Mouse (Mus musculus) heart, embryonic 10.5 days (tissue): ENCODE measurements around the gene Anp32e. TPM values are rescaled to one million over a fixed set of nuclear protein-coding genes. Genes with fewer than 3 reads are reported as not detected.
A peak's percentile ranks its signal among the peaks of the same experiment; 100 is the strongest.
"Not testable (repeated sequence)": the region's sequence is repeated elsewhere in the genome, so short reads cannot be mapped to it uniquely, and the experiment has no call there.

ENCODE experiments used
- DNase-seq: peaks from one replicate; pipeline ENCODE4 v3.0.0-alpha.2; 2017; ENCODE audit warnings: low spot score
- H3K27ac ChIP-seq: fragments of 300-500 bp; sonication (generic); 2 replicates; pipeline ENCODE4 v1.5.1; 2016; ENCODE audit warnings: mild to moderate bottlenecking
- H3K27me3 ChIP-seq: fragments of 300-500 bp; sonication (generic); 2 replicates; pipeline ENCODE4 v1.6.1; 2016; ENCODE audit warnings: mild to moderate bottlenecking; ENCODE audit not compliant: poor library complexity, insufficient read depth, severe bottlenecking
- H3K36me3 ChIP-seq: fragments of 300-500 bp; sonication (generic); 2 replicates; pipeline ENCODE4 v1.6.1; 2016; ENCODE audit warnings: mild to moderate bottlenecking, moderate library complexity
- H3K4me1 ChIP-seq: fragments of 300-500 bp; sonication (generic); 2 replicates; pipeline ENCODE4 v1.6.1; 2016; ENCODE audit warnings: mild to moderate bottlenecking
- H3K4me3 ChIP-seq: fragments of 300-500 bp; sonication (generic); 2 replicates; pipeline ENCODE4 v1.5.1; 2016; ENCODE audit warnings: mild to moderate bottlenecking, moderate library complexity
- H3K9me3 ChIP-seq: fragments of 300-500 bp; sonication (generic); 2 replicates; pipeline ENCODE4 v1.6.1; 2016; ENCODE audit warnings: mild to moderate bottlenecking, moderate library complexity
- WGBS: fragments of 180-500 bp; shearing (Covaris S2); methylation state at CpG from one replicate; pipeline ENCODE4 v1.1.7; 2016; 5-methylcytosine and 5-hydroxymethylcytosine counted together
- polyA plus RNA-seq: library from polyadenylated mRNA; unstranded; fragments of >200 nt; fragmentation: Nextera tagmentation; extraction: Ambion mirVana; gene quantifications from 2 replicates; pipeline ENCODE4 v1.2.1, GENCODE M21; 2016

Gene Anp32e
- polyA plus RNA-seq, 1 experiment from 2014 or later: 209 TPM

- Histone ChIP-seq H3K4me3 (no peak overlapping the region), H3K27me3 (no peaks in the 10 kb centered on the region), H3K27ac (no peak overlapping the region), H3K9me3 (no peaks in the 10 kb centered on the region), H3K36me3 (no peaks in the 10 kb centered on the region), H3K4me1 (peaks cover 41% of the 10 kb centered on the region)
- DNase-seq: no peak
- 43% methylated on average over 4 of the region's 4 CpGs for WGBS
Measured at GRCm38 (mm10) chr3:95907613-95908012, 21.4 kb upstream of the Anp32e start.

DNA sequence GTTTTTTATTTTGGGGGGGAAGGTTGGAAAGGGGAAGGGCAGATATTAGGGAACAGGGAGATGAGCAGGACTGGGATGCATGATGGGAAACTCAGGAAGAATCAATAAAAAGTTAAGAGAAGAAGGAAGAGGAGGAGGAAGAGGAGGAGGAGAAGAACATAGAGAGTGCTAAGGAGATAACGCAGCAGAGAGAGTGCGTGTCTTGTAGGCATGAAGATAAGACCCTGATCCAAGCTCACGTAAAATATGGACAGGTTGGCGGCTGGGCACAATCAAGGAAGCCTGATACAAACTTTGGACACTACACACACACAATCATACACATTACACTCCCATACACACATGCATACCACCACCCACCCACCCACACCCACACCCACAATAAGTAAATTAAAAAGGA is 14.3 kb upstream of the Anp32e start:
- no peak overlapping the region for H3K27ac ChIP-seq
- no peaks in the 10 kb centered on the region for H3K9me3 ChIP-seq
- no peaks in the 10 kb centered on the region for H3K27me3 ChIP-seq
- H3K4me1 ChIP-seq: no peaks in the 10 kb centered on the region
- no peak for DNase-seq
- no peaks in the 10 kb centered on the region for H3K36me3 ChIP-seq
- no peak overlapping the region for H3K4me3 ChIP-seq
- 76% methylated on average over 4 of the region's 4 CpGs for WGBS

DNA sequence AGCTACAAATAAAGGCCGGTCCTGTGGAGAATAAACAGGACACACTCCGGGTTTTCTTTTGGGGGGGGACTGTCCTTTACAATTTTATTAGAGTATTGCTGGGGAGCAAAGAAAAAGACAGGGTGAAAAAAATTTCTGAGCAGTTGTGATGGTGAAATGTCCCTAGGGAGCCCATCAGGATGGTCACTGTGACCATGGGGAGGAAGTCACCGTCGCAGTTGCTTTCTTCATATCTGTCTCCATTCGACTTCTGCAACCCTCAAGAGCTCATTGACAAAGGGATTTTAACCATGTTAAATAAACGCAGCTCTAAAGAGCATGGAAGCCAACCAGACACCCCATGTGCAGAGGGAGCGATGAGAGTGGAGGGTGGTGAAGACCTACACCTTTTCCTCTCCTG is 12.3 kb upstream of the Anp32e start:
- WGBS: 65% methylated on average over 7 of the region's 7 CpGs
- Histone ChIP-seq H3K27ac (no peak overlapping the region), H3K9me3 (no peaks in the 10 kb centered on the region), H3K27me3 (no peaks in the 10 kb centered on the region), H3K4me1 (peaks cover 10% of the 10 kb centered on the region), H3K36me3 (no peaks in the 10 kb centered on the region), H3K4me3 (no peak overlapping the region)
- DNase-seq: no peak

DNA sequence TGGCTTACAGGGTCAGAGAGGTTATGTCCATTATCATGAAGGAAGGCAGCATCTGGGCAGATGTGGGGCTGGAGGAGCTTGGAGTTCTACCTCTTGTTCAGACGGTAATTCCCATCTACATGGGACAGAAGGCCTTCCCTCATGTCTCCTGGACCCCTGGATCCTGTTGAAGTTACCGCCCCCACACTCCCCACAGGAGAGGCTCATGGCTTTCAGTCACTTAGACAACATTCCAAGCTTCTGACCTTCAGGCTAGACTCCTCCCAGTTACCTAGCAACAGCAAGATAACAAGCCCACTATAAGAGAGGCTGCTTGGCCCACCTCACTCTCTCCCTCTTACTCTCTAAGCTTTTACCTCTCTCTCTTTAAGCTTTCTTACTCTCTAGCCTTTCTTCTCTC is 8.5 kb upstream of the Anp32e start:
- 56% methylated on average over 2 of the region's 2 CpGs for WGBS
- not testable (repeated sequence) for H3K4me3 ChIP-seq, DNase-seq

GRCm38 (mm10) chr3:95923429-95923828 is 5.6 kb upstream of the Anp32e start:
- not testable (repeated sequence) for H3K27me3 ChIP-seq, H3K9me3 ChIP-seq, H3K27ac ChIP-seq, DNase-seq, H3K36me3 ChIP-seq, H3K4me3 ChIP-seq
- peaks cover 10% of the 10 kb centered on the region for H3K4me1 ChIP-seq
- 89% methylated on average over 7 of the region's 7 CpGs for WGBS

More for the DNA sequence above, 8.5 kb upstream of the Anp32e start:
- not testable (repeated sequence) for H3K27ac ChIP-seq, H3K27me3 ChIP-seq, H3K36me3 ChIP-seq, H3K9me3 ChIP-seq
- H3K4me1 ChIP-seq: peaks cover 10% of the 10 kb centered on the region

GRCm38 (mm10) chr3:95924185-95924584 is 4.9 kb upstream of the Anp32e start:
- H3K36me3 ChIP-seq: no peaks in the 10 kb centered on the region
- H3K4me1 ChIP-seq: peaks cover 10% of the 10 kb centered on the region
- H3K4me3 ChIP-seq: no peak overlapping the region
- H3K27me3 ChIP-seq: no peaks in the 10 kb centered on the region
- WGBS: 63% methylated on average over 4 of the region's 4 CpGs
- no peak overlapping the region for H3K27ac ChIP-seq
- H3K9me3 ChIP-seq: no peaks in the 10 kb centered on the region
- no peak for DNase-seq

- Histone ChIP-seq H3K27me3 (no peaks in the 10 kb centered on the region), H3K4me3 (no peak overlapping the region), H3K36me3 (no peaks in the 10 kb centered on the region), H3K4me1 (peaks cover 10% of the 10 kb centered on the region), H3K9me3 (no peaks in the 10 kb centered on the region), H3K27ac (no peak overlapping the region)
- DNase-seq: no peak
- WGBS: 83% methylated on average over 5 of the region's 5 CpGs
Measured at GRCm38 (mm10) chr3:95925087-95925486, 4.0 kb upstream of the Anp32e start.

DNA sequence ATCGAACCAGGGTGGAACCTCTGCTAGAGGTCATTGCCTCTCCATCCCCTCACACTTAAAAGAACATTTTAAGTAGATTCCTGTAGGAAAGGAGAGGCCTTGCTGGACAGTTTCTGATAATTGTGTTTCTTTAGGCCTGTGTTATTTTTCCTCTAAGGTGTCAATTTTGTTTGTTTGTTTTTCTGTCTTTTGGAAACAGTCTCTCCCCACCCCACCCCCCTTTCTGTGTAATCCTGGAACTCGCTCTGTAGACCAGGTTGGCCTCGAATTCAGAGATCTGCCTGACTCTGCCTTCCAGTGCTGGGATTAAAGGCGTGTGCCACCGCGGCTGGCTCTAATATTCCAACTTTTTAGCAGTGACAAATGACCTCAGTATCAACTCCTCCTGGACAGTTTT is 787 bp upstream of the Anp32e start:
- Histone ChIP-seq H3K9me3 (no peaks in the 10 kb centered on the region), H3K27me3 (no peaks in the 10 kb centered on the region), H3K36me3 (peaks cover 4% of the 10 kb centered on the region), H3K4me3 (peak overlapping the region; percentile 83), H3K4me1 (peaks cover 15% of the 10 kb centered on the region), H3K27ac (peak overlapping the region; percentile 96)
- WGBS: 55% methylated on average over 6 of the region's 6 CpGs
- DNase-seq: no peak

DNA sequence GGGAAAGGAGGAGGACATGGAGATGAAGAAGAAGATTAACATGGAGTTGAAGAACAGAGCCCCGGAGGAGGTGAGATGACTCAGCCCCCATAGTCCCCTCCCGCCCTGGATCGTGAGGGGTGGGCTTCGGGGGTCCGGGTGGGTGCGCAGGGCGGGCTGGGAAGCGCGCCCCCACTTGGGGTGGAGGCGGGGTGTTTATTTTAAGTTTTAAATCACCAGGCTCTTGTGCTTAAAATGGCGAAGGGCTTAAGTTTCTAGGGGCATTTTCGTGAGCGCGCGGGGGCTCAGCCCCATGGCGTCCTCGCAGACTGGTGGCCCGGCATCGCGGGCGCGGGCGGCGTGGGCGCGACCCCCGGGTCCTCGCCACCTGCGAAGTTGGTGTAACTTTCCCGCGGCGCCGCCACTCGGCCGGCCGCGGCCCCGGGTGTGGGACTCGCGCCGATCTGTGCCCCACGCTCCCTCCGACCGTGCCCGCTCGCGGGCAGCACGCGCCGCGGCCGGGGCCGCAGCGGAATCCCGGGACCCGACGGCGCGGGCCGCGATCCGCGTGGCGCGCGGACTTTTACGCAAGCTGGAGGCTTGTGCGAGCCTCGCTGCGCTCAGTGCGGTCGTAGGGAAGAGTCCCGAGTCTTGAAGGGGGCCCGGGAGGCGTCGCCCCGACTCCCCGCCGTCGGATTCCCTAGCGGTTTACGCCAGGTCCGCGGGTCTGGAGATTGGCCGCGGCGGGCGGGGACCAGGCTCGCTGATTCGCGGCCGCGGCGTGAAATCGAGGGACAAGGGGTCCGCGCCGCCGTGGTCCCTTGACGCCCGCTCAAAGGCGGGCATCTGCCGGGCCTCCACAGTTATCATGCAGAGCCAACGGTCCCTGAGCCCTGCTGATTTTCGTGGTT is 780 bp downstream of the Anp32e start:
- H3K27ac ChIP-seq: peak overlapping the region; percentile 96
- H3K4me1 ChIP-seq: peaks cover 15% of the 10 kb centered on the region
- peak overlapping the region; percentile 83 for H3K4me3 ChIP-seq
- under 1% methylated on average over 105 of the region's 105 CpGs for WGBS
- peak; percentile 84 for DNase-seq
- H3K9me3 ChIP-seq: no peaks in the 10 kb centered on the region
- no peaks in the 10 kb centered on the region for H3K27me3 ChIP-seq
- peaks cover 19% of the 10 kb centered on the region for H3K36me3 ChIP-seq

GRCm38 (mm10) chr3:95930471-95930789 is 1.4 kb downstream of the Anp32e start:
- H3K9me3 ChIP-seq: no peaks in the 10 kb centered on the region
- H3K4me1 ChIP-seq: peaks cover 15% of the 10 kb centered on the region
- peak overlapping the region; percentile 83 for H3K4me3 ChIP-seq
- H3K36me3 ChIP-seq: peaks cover 25% of the 10 kb centered on the region
- H3K27ac ChIP-seq: peak overlapping the region; percentile 96
- 4% methylated on average over 5 of the region's 5 CpGs for WGBS
- no peaks in the 10 kb centered on the region for H3K27me3 ChIP-seq
- DNase-seq: no peak

- H3K4me3 ChIP-seq: 0 out of 2 replicates have a peak overlapping the region, but pooled peaks have one; percentile 83
- no peak for DNase-seq
- H3K27ac ChIP-seq: no peak overlapping the region
Measured at GRCm38 (mm10) chr3:95931471-95931870, 2.4 kb downstream of the Anp32e start.

GRCm38 (mm10) chr3:95932157-95932556 is 3.1 kb downstream of the Anp32e start:
- peaks cover 37% of the 10 kb centered on the region for H3K36me3 ChIP-seq
- H3K4me3 ChIP-seq: 0 out of 2 replicates have a peak overlapping the region, but pooled peaks have one; percentile 0
- H3K4me1 ChIP-seq: peaks cover 15% of the 10 kb centered on the region
- no peak overlapping the region for H3K27ac ChIP-seq
- no peaks in the 10 kb centered on the region for H3K9me3 ChIP-seq
- no peak for DNase-seq
- 80% methylated on average over 1 of the region's 1 CpGs for WGBS
- H3K27me3 ChIP-seq: no peaks in the 10 kb centered on the region

More at GRCm38 (mm10) chr3:95931471-95931870, 2.4 kb downstream of the Anp32e start:
- Histone ChIP-seq H3K4me1 (peaks cover 15% of the 10 kb centered on the region), H3K36me3 (peaks cover 30% of the 10 kb centered on the region), H3K27me3 (no peaks in the 10 kb centered on the region), H3K9me3 (no peaks in the 10 kb centered on the region)
- WGBS: 91% methylated on average over 1 of the region's 1 CpGs

DNA sequence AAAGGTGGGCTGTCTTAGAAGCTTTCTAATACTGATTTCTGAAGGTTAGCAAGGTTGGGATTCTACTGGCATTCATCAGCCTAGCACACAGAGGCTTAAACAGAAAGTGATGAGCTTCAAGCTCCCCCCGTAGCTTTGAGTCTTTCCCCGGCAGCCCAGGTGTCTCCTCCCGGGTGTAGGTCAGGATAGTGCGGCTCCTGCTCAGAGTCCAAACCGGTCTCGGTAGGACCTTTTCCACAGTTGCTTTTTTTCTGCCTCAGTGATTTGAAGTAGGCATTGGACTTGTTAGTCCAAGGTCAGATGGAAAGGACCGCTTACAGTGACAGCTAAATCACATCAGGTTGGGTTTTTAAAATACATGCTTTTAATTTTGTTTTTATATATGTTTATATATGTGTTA is 3.5 kb downstream of the Anp32e start:
- 90% methylated on average over 7 of the region's 7 CpGs for WGBS
- Histone ChIP-seq H3K9me3 (no peaks in the 10 kb centered on the region), H3K4me3 (0 out of 2 replicates have a peak overlapping the region, but pooled peaks have one; percentile 0), H3K4me1 (peaks cover 15% of the 10 kb centered on the region), H3K36me3 (peaks cover 41% of the 10 kb centered on the region), H3K27ac (no peak overlapping the region), H3K27me3 (no peaks in the 10 kb centered on the region)
- no peak for DNase-seq
